Mouse (Mus musculus) spleen, postnatal 36 days (tissue): ENCODE measurements at regions not wholly inside any gene's neighbourhood (a gene's known extent, or its start where the extent isn't known, plus 50 kb on each side); places are given as distances from the start of the nearest gene placed in this dataset.
A peak's percentile ranks its signal among the peaks of the same experiment; 100 is the strongest.

Experiments used
- DNase-seq, 2 experiments: peaks; one replicate each; pipeline ENCODE4 v3.0.0; 2022; ENCODE audit warnings: low spot score in 2 of 2, mixed read lengths in 1 of 2

DNA sequence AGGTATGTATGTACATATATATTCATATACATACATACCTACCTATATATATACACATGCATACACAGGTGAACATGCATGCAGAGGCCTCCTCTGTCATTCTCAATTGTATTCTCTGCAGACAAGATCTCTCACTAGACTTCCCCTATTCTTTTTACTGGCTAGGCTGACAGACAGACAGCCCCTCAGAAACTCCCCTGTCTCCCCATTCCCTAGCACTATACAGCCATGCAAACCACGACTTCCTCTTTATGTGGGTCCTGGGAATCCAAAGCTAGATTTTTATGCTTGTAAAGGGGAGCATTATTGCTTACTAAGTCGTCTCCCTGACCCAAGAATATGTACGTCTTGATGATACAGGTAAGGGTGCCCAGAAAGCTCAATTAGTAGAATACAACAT is 86.9 kb downstream of the Fam124b start:
- DNase-seq, result no peak

DNA sequence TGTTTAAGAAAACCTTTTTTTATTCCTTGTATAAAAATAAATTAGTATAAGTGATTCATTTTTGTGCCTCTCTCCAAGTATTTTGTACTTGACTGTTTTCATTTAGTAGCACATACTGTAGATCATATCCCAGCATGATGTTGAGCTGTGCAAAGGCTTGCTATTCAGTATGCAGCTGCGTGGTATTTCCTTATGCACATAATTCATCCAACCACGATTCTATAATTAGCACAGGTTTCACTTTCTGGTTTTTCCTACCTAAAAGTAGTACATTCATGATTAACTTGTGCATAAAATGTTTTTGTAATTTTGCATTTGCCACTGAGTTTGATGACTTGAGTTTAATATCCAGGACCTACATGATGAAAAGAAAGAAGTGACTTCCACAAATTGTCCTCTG is 94.3 kb downstream of the Fam124b start:
- no peak for DNase-seq

DNA sequence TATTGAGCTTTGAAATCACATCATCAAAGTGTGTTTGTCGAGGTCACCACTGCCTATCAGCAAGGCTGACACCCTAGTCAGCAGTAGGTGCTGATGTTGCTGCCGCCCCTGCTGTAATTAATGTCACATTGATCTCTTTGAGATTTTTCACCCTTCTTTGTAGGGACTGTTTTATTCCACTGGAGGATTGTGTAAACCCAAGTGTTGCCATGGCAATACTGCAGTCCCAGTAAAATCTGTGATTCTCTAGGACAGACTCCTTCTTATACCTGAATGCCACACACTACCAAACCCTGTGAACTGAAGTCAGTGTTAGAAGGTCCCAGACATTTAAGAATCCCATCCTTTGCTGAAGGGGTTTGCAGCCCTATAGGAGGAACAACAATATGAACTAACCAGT is 102.4 kb downstream of the Fam124b start:
- DNase-seq, result no peak

DNA sequence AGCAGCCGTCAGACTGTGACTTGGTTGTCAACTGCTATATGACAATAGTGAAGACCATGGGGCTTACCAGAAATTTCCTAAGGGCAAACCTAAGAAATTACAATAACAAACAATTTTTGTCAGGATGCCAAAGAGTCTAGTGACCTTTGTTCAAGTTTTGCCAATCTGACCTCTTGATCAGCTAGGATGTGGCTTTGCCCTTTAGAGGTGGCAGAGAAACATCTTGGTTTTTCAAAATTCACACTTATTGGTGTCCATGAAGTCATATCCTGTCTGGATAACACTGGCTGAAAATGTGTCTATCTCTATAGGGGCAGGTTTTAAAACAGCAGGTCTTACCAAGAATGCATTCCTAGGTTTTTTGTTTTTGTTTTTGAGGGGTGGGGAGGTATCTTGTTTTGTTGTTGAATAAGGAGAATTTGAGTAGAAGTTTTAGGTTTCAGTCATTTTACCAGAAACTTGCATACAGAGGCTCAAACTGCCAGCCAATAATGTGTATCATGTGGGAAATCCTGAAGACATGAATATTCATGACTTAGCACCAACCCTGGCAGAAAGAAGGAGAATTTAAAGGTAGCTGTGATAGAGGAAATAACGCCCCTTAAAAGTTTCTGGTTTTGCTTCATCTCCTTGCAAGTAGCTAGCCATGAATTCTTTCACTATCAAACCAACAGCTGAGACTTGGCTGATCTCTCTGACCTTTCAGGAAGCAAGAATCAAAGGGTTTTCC is 110.4 kb downstream of the Fam124b start:
- DNase-seq, result no peak

DNA sequence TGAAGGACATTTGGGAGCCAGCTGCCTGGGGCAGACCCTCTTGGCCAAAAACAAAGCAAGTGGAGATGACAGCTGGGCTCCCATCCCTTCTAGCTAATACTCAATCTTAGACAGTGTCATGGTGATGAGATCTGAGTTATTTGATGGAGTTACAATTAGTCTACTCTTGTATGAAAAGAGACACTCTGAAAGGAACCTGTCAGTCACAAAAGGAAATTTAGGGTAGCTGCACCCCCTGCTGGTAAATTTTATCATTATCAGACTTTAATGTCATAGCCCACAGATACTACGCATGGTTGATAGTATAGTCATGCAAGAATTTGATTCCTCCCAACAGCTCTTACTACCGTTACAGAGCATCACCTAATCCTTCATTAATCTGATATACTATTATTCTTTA is 112.0 kb downstream of the Fam124b start:
- peak in 1 of 2 experiments; percentile 1 for DNase-seq

DNA sequence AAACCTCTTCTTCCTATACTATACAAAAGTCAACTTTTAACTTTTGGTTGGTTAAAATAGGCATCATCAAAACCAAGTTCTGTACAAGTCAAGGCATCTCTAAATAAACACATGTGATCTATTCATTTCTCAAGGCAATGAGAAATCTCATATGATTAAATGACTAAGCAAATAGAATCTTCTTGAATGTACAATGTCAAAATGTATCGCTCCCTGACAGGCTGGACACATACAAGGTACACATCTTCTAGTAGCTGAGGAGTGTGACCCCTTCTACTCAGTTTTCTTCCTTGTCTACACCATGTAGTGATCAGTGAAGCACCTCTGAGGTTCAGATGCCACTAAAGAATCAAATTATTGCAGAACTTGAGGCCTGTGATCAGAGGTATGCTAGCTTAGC is 120.0 kb downstream of the Fam124b start:
- DNase-seq, result no peak

DNA sequence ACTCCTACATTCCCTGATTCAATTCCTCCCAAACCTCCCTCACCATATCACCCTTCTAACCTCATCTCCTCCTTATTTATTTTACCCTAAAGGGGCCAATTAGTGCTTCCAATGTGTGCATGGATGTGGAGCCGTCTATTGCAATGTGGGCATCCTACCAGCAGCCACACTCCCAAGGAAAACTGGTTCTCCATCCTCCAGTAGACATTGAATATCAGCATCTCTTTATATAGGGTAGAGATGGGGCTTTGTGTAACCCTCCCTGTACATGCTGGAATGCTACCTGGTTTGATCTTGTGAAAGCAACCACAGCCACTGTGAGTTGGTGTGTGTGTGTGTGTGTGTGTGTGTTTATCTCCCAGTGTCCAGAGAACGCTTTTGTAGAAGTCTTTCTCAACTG is 126.5 kb downstream of the Fam124b start:
- no peak for DNase-seq

DNA sequence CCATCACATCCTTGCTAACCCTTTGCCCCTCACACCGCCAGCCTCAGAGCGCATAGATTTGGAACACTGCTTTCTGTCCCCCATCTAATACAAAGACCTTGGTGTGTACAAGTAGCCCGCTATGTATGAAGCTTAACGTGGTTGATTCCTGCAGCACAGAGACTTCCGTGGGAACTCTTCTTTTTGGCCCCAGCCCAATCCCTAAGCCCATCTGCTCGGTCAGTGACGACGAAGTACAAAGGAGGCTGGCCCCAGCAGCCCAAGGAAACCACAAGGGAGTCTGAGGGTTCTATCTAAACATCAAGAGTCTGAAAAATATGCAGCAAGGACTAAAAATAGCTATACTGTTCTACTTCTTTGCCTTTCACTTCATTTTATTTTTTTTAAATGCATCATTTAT is 126.9 kb downstream of the Fam124b start:
- DNase-seq, result no peak

DNA sequence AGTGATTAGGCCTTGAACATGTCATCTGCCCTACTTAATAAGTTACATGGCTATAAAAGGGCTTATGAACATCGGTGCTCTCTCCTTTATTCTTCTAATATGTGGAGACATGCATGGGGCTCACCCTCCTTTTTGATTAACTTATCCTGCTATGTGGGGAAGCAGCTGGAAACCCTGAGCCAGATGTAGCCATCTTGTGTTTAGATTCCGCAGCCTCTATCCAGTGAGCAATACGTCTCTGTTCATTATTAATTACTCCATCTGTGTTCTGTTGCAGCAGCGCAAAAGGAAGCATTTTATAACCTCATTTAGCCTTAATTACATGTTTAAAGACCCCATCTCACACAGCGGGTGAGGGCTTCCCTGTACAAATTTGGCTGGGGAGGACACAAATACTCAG is 129.6 kb downstream of the Fam124b start:
- DNase-seq, result no peak

DNA sequence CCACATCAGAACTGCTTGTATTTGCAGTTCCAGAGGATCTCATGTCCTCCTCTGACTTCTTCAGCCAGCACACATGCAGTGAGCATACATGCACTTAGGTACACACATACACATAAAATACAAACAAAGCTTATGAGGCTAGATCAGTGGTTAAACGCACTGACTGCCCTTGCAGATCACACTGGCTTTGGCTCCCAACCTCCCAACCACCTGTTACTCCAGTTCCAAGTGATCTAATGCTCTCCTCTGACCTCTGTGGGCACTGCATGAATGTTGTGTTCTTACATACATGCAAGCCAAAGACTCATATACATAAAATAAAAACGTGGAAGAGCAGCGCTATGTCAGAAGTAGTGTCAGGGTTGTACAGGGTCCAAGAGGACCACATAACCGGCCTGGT is 141.9 kb downstream of the Fam124b start:
- DNase-seq, result no peak

DNA sequence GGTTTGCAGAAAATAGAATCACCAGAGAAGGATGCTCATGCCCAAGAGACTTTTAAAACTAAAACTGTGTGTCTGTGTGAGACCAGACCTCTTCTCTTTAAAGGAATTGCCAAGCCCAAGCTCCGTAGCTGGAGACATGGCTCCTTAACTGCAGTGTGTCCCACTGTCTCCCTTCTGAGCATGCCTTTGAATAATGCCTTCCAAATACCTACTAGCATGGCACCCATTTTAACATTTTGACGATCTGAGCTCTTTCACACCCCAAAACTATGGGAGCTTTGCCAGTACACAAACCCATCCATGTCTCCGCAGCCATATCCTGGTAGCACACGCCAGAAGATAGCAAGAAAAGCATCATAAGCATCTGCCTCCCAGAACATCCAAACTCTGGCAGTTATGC is 143.9 kb downstream of the Fam124b start:
- no peak for DNase-seq

DNA sequence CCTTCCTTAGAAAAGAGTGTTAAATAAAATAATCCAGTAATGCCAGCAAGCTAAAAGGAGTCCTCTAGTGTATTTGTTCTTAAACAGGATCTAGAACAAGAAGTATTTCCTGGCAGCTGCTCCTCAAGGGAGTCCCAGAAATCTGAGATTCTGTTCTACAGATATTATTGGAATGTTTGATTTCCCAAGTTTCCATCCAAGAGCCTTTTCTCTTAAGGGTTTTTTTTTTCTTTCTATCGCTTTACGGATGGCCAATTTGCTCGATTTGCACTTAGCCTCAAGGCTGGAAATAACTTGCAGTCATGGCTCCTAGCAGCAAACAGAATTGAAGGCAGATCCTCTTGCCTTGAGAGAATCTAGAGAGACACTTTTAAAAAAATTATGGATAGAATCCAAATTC is 144.3 kb downstream of the Fam124b start:
- no peak for DNase-seq

DNA sequence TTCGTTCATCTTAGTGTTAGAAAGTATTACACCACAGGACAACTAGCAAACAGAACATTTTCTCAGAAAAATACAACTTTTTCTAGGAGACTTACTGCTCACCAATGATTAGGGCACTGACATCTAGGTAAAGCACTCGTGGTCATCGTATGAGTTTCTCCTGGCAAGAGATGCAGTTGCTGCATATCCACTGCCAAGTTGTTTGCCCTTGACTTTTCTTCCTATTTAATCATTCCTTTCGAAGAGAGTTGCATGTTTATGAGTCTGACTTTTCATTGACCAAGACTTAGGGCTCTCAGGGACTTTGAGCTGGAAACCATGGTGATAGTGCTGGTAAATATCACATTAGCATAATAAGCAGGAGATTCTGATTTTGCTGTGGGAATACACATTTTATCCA is 149.1 kb downstream of the Fam124b start:
- no peak for DNase-seq

DNA sequence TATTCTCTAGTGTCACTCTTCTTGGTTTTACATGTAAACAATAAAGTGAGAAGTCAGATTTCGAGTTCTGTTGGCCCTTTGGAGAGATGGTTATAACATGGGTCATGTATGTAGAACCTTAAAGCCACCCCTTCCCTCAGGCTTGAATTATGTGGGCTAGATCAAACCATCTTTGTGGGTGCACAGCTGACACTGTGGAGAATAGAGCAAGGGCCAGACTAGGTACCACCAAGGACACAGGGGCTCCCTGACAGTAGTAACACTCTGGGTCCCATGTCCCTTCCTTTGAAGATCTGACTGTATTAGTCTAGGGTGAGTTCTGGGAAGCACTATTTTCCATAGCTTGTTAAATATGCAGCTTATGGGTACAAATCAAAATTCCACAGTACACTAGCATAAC is 156.2 kb downstream of the Fam124b start:
- DNase-seq, result no peak

DNA sequence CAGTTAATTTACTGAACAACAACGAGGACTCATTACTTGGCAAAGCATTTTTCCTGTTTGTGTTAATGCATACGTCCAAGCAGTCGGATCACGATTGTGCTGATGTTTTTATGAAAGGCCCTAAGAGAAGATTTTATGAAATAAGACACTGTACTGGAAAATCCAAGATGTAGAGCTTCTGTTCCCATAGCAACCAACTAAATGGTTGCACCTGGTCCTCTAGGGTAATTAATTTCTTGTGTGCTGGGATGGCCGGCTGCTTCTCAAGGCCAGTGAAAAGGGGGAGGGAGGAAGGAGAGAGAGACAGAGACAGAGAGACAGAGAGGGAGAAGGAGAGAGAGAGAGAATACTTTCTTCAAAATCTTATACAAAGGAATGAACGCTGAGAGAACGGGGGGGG is 156.6 kb downstream of the Fam124b start:
- DNase-seq, result no peak

DNA sequence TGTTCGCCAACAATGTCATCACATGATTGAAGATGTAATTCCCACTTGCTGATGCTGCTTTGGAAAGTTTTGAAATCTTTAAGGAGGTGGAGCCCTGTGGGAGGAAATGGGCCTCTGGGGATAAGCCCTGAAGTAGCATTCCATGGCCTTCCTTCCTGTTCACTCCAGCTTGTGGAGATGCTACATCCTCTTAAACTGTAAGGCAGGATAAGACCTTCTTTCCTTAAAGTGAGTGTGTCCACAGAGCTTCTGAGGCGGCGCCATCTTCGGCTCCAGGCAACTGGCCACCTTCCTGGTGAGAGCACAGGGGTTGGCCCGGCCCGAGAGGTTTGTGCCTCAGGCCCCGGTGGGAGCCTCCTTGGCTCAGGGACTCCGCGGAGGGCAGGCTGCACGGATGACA is 173.1 kb downstream of the Fam124b start:
- no peak for DNase-seq

DNA sequence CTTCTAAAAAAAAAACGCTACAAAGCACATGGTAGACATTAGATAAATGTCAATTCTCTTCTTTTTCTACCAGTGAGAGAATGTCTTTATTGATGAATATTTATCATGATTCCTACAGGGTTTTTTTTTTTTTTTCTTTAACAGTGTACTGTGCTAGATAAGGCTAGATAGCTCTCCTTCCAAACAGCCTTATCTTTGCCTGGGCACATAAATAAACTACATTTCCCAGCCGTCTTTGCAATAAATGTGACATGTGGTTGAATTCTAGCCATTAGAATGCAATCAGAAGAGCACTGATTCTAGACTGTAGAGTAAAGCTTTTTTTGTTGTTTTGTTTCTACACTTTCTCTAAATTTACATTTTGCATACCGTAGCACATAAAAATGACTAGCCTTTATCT is 177.9 kb downstream of the Fam124b start:
- DNase-seq, result no peak

DNA sequence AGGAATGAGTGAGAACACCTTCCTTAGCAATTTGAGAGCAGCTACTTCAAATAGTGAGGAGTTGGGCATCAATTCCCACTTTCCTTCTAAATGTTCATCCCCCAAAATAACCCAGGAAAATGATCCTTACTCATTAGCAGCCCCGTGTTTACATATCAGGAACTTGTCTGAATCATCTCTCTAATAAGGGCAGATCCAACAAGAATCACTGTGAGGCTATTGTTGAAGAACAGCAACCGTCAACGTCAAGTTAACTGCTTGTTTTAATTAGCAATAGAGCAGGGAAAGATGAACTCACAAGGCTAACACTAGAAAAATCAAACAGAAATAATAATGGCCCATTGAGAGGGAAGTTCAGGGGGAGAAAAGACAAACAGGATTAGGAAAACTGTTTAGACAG is 178.4 kb downstream of the Fam124b start:
- DNase-seq, result no peak

DNA sequence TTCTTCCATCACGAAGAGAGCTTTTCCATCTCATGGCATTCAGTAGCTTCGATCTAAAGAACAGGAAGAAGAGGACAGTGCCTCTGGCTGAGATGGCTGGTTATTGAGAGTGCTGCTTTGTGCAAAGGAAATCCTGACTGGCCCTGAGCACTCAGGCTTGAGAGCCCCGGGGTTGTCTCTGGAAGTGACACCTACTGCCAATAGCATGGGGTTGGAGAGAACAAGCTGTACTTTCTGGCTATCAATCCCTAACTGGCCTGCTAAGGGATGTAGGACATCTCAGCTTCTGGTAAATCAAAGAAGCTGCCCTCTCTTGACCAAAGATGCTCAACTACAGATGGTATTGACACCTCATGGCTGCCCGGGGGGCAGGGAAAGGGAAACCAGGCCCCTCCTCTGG is 178.2 kb upstream of the Serpine2 start:
- no peak for DNase-seq

DNA sequence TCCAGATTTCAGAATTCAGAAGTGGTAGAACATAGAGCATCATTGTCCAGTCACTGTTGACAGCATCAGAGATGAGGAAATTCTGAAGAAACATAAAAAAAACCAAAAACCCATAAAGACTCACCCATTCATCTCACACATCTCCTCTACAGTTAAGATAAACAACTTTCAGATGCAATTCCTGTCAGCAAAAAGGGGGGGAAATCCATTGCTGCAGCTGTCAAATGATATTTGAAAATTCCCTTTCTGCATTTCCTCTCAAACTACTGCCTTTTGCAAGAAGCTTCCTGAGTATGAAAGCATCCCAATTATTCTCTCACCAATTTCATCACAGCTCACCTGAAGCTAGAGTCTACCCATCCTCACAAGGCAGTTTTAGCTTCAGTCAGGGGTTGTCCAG is 177.1 kb upstream of the Serpine2 start:
- no peak for DNase-seq

DNA sequence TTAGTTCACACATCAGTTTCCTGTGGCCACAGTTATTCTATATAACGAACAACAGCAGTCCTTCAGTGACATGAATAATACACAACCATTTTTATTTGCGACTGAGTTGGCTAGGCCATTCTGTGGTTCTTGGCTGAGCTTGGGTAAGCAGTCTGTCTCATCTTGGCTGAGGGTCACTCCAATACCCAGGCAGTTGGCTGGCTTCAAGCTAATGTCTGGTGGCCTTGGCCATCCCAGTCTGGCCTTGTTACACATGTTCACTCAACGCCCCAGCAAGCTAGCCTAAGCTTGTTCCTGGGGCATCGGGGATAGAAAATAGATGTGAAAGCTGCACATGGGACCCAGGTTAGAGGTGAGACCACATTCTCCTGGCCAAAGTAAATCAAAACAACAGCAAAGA is 175.5 kb upstream of the Serpine2 start:
- DNase-seq, result no peak

DNA sequence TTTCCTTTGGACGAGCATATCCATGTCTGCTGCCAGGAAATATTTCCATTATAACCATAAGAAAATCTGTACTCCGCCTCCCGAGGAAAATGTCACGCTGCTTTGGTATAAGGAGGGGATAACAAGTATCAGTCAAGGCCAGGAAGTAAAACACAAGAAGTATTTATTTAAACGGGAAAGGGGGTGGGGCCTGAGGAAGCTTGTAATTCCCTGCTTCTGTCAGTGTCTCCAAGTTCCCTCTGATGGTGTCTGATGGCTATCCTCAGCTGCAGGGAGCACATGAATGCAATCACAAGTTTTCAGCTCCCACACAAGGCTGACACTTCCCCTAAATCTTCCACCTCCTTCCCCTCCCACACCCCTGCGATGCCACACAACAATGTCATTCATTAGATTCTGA is 172.5 kb upstream of the Serpine2 start:
- no peak for DNase-seq

DNA sequence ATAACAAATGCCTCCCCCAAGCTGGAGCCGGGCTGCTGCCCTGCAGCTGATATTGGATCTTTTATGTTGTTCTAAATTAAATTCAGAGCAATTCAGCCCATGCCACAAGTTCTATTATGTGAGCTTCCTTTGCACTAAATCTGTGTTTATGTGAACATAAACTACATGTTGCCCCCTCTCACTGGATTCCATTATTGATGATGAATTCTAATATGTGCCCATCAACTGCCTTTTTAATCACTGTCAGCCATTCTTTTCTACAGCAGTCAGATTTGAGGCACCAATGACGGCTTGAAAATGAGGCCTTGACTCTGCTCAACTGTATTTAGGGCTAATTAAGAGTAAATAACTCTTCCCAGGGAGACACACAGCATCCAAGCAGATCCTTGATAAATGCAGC is 172.1 kb upstream of the Serpine2 start:
- DNase-seq, result no peak

DNA sequence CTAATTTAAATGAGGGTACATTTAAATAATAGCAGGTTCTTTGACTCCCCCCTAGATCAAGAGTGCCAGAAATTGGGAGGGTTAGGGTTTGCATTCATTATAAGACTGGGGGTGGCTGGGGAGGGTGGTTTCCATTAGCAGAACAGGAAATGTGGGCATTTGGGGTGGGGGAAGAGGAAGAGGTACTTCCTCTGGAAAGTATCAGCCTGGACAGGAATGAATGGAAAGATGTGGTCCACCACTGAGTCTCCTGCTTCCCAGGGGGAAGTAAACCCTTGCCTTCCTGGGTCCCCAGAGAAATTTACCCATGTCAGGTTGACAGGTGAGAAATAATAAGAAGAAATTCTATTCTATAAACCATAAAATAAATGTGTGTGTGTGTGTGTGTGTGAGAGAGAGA is 171.5 kb upstream of the Serpine2 start:
- DNase-seq, result no peak
